Mouse (Mus musculus) G1E-ER4 (cell line): ENCODE results near the gene Trpv6. TPM values are rescaled to one million over a fixed set of nuclear protein-coding genes. Genes with fewer than 3 reads are reported as not detected.

Experiments
- GATA1 ChIP-seq: IDR thresholded peaks from one replicate; pipeline ENCODE4 v1.8.0; 2012; ENCODE audit warnings: low read length, inconsistent platforms
- polyA plus RNA-seq: library from polyadenylated mRNA; stranded (reverse); fragments of >175 nt; gene quantifications from 2 replicates; pipeline ENCODE4 v1.2.3, GENCODE M21; 2012

Gene Trpv6
- polyA plus RNA-seq, 1 experiment: not detected

DNA sequence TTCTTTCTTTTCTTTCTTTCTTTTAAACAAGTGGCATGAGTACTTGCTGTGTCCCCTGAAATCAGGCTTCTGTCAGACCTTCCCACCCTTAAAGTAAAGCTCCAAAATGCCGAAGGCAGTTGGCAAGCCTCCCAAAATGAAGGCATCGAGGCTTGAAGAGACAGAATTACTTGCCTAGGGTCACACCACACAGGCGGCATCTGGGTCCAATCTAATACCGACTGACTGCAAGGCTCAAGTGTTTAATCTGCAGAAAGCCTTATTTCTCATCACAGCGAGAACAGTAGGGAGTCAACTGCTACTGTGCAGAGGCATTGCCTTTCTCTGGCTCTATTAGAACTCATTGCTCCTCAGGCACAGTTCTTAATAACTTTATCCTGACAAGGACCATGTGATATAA, 58.9 kb downstream of the Trpv6 start:
- no peak for TF ChIP-seq GATA1

DNA sequence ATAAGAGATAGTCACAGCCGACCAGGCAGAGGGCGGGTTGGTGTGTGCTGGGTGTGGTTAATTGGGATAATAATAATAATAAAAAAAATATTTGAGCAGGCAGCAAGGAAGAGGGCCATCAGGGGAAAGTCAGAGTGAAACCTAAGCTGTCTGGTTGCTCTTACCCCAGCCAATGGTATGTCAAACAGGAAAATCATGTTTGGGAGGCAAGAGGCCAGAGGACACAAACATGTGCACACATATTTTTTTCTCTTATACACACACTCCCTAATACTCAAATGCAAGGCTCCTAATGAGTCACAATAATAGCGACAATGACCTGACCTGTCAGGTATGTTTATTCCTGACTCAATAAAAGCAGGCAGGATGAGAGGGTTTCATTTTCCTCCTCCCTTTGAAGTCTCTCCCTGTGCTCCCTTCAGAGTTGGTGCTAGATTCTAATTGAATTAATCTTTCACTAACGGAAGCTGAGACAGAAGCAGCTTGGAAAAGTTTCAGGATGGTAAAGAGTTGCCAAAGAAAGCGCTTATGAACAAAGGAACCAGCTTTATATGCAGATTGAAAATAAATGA, 59.6 kb downstream of the Trpv6 start:
- no peak for TF ChIP-seq GATA1

Other genes starting within 250 kb of the Trpv6 start
- not detected in 2 replicates for gene Gm5771, start 244.0 kb downstream of the Trpv6 start, polyA plus RNA-seq
- not detected in 2 replicates for gene Gm10334, start 190.3 kb downstream of the Trpv6 start, polyA plus RNA-seq
- gene Prss1, start 177.5 kb downstream of the Trpv6 start, polyA plus RNA-seq: not detected in 2 replicates
- not detected in 2 replicates for gene Prss2, start 114.6 kb downstream of the Trpv6 start, polyA plus RNA-seq
- gene Ephb6, start 30.9 kb downstream of the Trpv6 start, polyA plus RNA-seq: 0.25 and 0.48 TPM in 2 replicates
- not detected in 2 replicates for gene Trpv5, start 44.4 kb upstream of the Trpv6 start, polyA plus RNA-seq
- not detected in 2 replicates for gene Llcfc1, start 48.0 kb upstream of the Trpv6 start, polyA plus RNA-seq
- gene Kel, start 67.9 kb upstream of the Trpv6 start, polyA plus RNA-seq: 1.0 and 1.3 TPM in 2 replicates
- not detected in 2 replicates for gene Olfr459, start 138.8 kb upstream of the Trpv6 start, polyA plus RNA-seq
- gene Pip, start 211.1 kb upstream of the Trpv6 start, polyA plus RNA-seq: not detected in 2 replicates
- gene Sval2, start 216.6 kb upstream of the Trpv6 start, polyA plus RNA-seq: not detected in 2 replicates